Mouse (Mus musculus): ENCODE measurements at regions not wholly inside any gene's neighbourhood (a gene's known extent, or its start where the extent isn't known, plus 50 kb on each side); places are given as distances from the start of the nearest gene placed in this dataset.

GRCm38 (mm10) chr3:80285246-80285645, 400.9 kb downstream of the Fam198b start:
- DNase-seq: no peak

- no peak for DNase-seq
These were observed 409.2 kb downstream of the Fam198b start for GRCm38 (mm10) chr3:80293485-80293884.

GRCm38 (mm10) chr3:80307632-80308031, 423.3 kb downstream of the Fam198b start:
- no peak for DNase-seq

- DNase-seq: no peak
These were observed 425.6 kb downstream of the Fam198b start for GRCm38 (mm10) chr3:80309931-80310330.

- no peak for DNase-seq
These were observed 427.4 kb downstream of the Fam198b start for GRCm38 (mm10) chr3:80311689-80312088.

- no peak for DNase-seq
These were observed 438.0 kb downstream of the Fam198b start for GRCm38 (mm10) chr3:80322291-80322690.

- no peak for DNase-seq
These were observed 440.4 kb downstream of the Fam198b start for GRCm38 (mm10) chr3:80324726-80325125.

GRCm38 (mm10) chr3:80331776-80332175, 447.4 kb downstream of the Fam198b start:
- no peak for DNase-seq

GRCm38 (mm10) chr3:80334446-80334893, 450.1 kb downstream of the Fam198b start:
- no peak for DNase-seq

- DNase-seq: no peak
These were observed 451.9 kb downstream of the Fam198b start for GRCm38 (mm10) chr3:80336123-80336674.

- DNase-seq: no peak
These were observed 434.7 kb downstream of the Gria2 start for GRCm38 (mm10) chr3:80367972-80368371.

- DNase-seq: no peak
These were observed 433.3 kb downstream of the Gria2 start for GRCm38 (mm10) chr3:80369214-80369941.

GRCm38 (mm10) chr3:80372436-80372835, 430.2 kb downstream of the Gria2 start:
- DNase-seq: no peak

GRCm38 (mm10) chr3:80385986-80386385, 416.6 kb downstream of the Gria2 start:
- no peak for DNase-seq

GRCm38 (mm10) chr3:80396240-80396639, 406.4 kb downstream of the Gria2 start:
- DNase-seq: no peak

- DNase-seq: no peak
These were observed 382.2 kb downstream of the Gria2 start for GRCm38 (mm10) chr3:80420453-80420852.

- DNase-seq: no peak
These were observed 381.2 kb downstream of the Gria2 start for GRCm38 (mm10) chr3:80421461-80421860.

GRCm38 (mm10) chr3:80422106-80422505, 380.5 kb downstream of the Gria2 start:
- no peak for DNase-seq

- no peak for DNase-seq
These were observed 380.0 kb downstream of the Gria2 start for GRCm38 (mm10) chr3:80422646-80423045.
